Mouse (Mus musculus) intestine, embryonic 15.5 days (tissue): ENCODE measurements around the gene Kif13a. TPM values are rescaled to one million over a fixed set of nuclear protein-coding genes. Genes with fewer than 3 reads are reported as not detected.

Experiments
- ATAC-seq: fragments of 200-750 bp; cut with Nextera tagmentation; 2 replicates; pipeline ENCODE4 v1.8.0; 2017; ENCODE audit warnings: moderate TSS enrichment, moderate library complexity
- H3K27ac ChIP-seq: fragments of 300-500 bp; sonication (generic); 2 replicates; pipeline ENCODE4 v1.5.1; 2015; ENCODE audit warnings: mild to moderate bottlenecking, inconsistent platforms
- H3K27me3 ChIP-seq: fragments of 300-500 bp; sonication (generic); replicated peaks from 2 replicates; pipeline ENCODE4 v1.6.1; 2015; ENCODE audit warnings: inconsistent platforms
- H3K36me3 ChIP-seq: fragments of 300-500 bp; sonication (generic); 2 replicates; pipeline ENCODE4 v1.6.1; 2015; ENCODE audit warnings: inconsistent platforms
- H3K4me1 ChIP-seq: fragments of 300-500 bp; sonication (generic); replicated peaks from 2 replicates; pipeline ENCODE4 v1.6.1; 2015; ENCODE audit warnings: inconsistent platforms
- H3K4me2 ChIP-seq: fragments of 300-500 bp; sonication (generic); replicated peaks from 2 replicates; pipeline ENCODE4 v1.6.1; 2015; ENCODE audit warnings: mild to moderate bottlenecking, inconsistent platforms
- H3K4me3 ChIP-seq: fragments of 300-500 bp; sonication (generic); replicated peaks from 2 replicates; pipeline ENCODE4 v1.5.1; 2015; ENCODE audit warnings: inconsistent platforms
- H3K9ac ChIP-seq: fragments of 300-500 bp; sonication (generic); 2 replicates; pipeline ENCODE4 v1.6.1; 2015; ENCODE audit warnings: inconsistent platforms
- H3K9me3 ChIP-seq: fragments of 300-500 bp; sonication (generic); 2 replicates; pipeline ENCODE4 v1.6.1; 2016; ENCODE audit warnings: inconsistent platforms
- WGBS: fragments of 180-500 bp; shearing (Covaris S2); methylation state at CpG from one replicate; pipeline ENCODE4 v1.1.7; 2015; 5-methylcytosine and 5-hydroxymethylcytosine counted together
- polyA plus RNA-seq: library from polyadenylated mRNA; unstranded; fragments of >200 nt; fragmentation: Nextera tagmentation; extraction: Ambion mirVana; gene quantifications from 2 replicates; pipeline ENCODE4 v1.2.1, GENCODE M21; 2015

The Kif13a gene
- polyA plus RNA-seq, 1 experiment from 2014 or later, result 17.0 TPM

GRCm38 (mm10) chr13:46819202-46819728 lies 110.4 kb downstream of the Kif13a start:
- no peak overlapping the region for H3K4me2 ChIP-seq
- H3K36me3 ChIP-seq, result peaks cover 11% of the 10 kb centered on the region
- no peaks in the 10 kb centered on the region for H3K27me3 ChIP-seq
- H3K9me3 ChIP-seq, result no peaks in the 10 kb centered on the region
- ATAC-seq, result no peak
- H3K27ac ChIP-seq, result no peak overlapping the region
- no peak overlapping the region for H3K9ac ChIP-seq
- peaks cover 7% of the 10 kb centered on the region; the same call in 1 of the 2 replicates for H3K4me1 ChIP-seq
- WGBS, result 33% methylated on average over 8 of the region's 8 CpGs
- no peak overlapping the region for H3K4me3 ChIP-seq

DNA sequence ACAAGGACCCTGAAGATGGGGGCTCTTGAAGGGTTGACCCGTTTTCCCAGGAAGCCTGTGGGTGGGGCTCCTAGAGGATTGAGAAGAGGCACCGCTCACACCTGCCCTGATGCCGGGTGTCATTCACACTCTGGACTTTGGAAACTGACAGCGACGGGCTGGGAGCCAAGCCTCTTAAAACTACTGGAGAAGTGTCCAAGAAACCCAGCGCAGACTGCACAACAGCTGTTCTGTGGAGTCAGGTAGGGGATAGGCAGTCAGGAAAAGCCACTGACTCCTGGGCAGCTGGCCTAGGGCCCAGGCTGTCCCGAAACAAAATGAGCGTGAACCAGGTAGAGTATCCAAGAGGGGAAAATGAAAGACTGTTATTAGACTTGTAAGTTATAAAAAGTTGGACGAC lies 111.3 kb downstream of the Kif13a start:
- Histone ChIP-seq H3K27me3 (no peaks in the 10 kb centered on the region), H3K27ac (no peak overlapping the region), H3K36me3 (peaks cover 5% of the 10 kb centered on the region; the same call in 1 of the 2 replicates), H3K9ac (no peak overlapping the region), H3K4me1 (peaks cover 7% of the 10 kb centered on the region; the same call in 1 of the 2 replicates), H3K9me3 (no peaks in the 10 kb centered on the region), H3K4me2 (no peak overlapping the region), H3K4me3 (no peak overlapping the region)
- ATAC-seq, result 0 out of 2 replicates have a peak, but pooled peaks have one; percentile 51
- 58% methylated on average over 9 of the region's 9 CpGs for WGBS

GRCm38 (mm10) chr13:46812648-46813184 lies 117.0 kb downstream of the Kif13a start:
- 94% methylated on average over 15 of the region's 15 CpGs for WGBS
- Histone ChIP-seq H3K4me2 (no peak overlapping the region), H3K36me3 (peaks cover 17% of the 10 kb centered on the region; the same call in 1 of the 2 replicates), H3K4me3 (no peak overlapping the region), H3K4me1 (no peaks in the 10 kb centered on the region), H3K27me3 (no peaks in the 10 kb centered on the region), H3K9me3 (no peaks in the 10 kb centered on the region), H3K27ac (no peak overlapping the region), H3K9ac (no peak overlapping the region)
- no peak for ATAC-seq

DNA sequence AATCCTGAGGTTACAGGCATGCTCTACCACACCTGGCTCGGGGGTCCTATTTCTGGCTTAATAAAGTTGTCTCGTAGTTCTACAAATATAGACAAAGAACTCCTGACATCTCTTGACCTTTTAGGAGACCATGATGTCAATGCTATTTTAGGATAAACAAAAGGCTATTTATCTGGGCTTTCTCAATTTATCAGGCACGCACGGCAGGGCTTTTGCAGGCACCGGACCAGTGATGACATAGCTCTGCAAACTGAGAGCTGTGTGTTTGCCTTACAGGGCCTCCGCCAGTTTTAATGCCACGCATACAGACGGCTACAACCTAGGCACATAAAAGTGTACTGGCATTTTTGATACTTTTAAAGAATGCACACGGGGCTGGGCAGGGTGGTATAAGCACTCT lies 118.0 kb downstream of the Kif13a start:
- no peak for ATAC-seq

DNA sequence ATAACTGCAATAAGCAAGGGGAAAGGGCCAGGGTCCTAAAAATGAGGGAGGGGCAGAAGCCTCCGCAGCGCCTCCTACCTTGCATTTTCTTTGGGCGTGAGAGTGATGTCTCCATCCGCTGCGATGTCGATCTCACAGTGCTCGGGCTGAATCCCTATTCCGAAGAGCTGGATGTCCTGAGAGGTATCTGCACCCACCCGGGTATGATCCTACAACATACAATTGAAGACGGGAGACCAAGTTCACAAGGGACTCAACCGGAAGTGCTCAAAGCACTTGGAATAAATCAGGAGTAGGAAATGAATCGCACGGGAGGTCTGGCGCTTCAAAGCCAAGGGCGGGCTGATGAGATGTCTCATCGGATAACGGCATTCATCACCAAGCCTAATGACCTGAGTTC lies 119.1 kb downstream of the Kif13a start:
- Histone ChIP-seq H3K4me3 (no peak overlapping the region), H3K27me3 (no peaks in the 10 kb centered on the region), H3K36me3 (peaks cover 17% of the 10 kb centered on the region; the same call in 1 of the 2 replicates), H3K4me1 (no peaks in the 10 kb centered on the region), H3K4me2 (no peak overlapping the region), H3K27ac (no peak overlapping the region), H3K9me3 (no peaks in the 10 kb centered on the region), H3K9ac (no peak overlapping the region)
- no peak for ATAC-seq
- 97% methylated on average over 17 of the region's 17 CpGs for WGBS

More for the DNA sequence above, 118.0 kb downstream of the Kif13a start:
- Histone ChIP-seq H3K9ac (no peak overlapping the region), H3K27ac (no peak overlapping the region), H3K4me3 (no peak overlapping the region), H3K9me3 (no peaks in the 10 kb centered on the region), H3K36me3 (peaks cover 17% of the 10 kb centered on the region; the same call in 1 of the 2 replicates), H3K27me3 (no peaks in the 10 kb centered on the region), H3K4me1 (no peaks in the 10 kb centered on the region), H3K4me2 (no peak overlapping the region)
- 65% methylated on average over 9 of the region's 9 CpGs for WGBS

DNA sequence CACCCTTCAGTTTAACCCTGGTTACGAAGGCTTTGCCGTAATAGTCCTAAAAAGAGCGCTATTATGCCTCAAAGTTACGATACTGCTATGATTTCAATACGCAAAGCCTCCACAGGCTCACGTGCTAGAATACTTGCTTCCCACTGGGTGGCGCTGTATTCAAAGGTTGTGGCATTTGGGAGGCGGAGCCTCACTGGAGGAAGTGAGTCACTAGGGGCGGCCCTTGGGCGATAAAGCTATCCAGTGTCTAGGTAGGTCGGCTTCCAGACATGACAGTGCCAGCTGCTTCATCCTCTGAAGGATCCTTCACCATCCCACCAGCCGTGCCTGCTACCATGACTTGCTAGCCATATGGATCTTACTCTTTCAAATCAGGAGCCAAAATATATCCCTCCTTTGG lies 119.6 kb downstream of the Kif13a start:
- Histone ChIP-seq H3K4me2 (no peak overlapping the region), H3K36me3 (peaks cover 17% of the 10 kb centered on the region; the same call in 1 of the 2 replicates), H3K4me1 (no peaks in the 10 kb centered on the region), H3K27me3 (no peaks in the 10 kb centered on the region), H3K4me3 (no peak overlapping the region), H3K9ac (no peak overlapping the region), H3K9me3 (no peaks in the 10 kb centered on the region), H3K27ac (no peak overlapping the region)
- ATAC-seq, result no peak
- 91% methylated on average over 12 of the region's 12 CpGs for WGBS

DNA sequence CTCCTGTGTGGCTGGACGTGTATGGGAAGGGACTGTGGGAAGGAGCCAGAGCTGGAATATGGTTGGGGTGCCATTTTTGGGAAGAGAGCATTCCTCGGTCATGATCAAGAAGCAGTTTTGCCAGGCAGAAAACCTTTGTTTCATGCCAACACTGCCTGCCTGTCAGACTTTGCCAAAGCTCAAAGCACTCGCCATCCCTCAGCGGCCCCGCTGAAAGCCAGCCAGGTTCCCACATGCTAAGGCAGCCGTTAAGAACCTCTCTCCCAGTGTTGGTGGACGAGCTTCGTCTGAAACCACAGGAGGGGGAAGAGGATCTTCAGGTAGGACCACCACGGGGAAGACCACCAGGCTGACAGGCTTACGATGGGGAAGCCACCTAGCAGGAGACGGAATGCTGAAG lies 121.8 kb downstream of the Kif13a start:
- WGBS, result 88% methylated on average over 11 of the region's 11 CpGs
- Histone ChIP-seq H3K9me3 (no peaks in the 10 kb centered on the region), H3K4me1 (no peaks in the 10 kb centered on the region), H3K36me3 (peaks cover 12% of the 10 kb centered on the region; the same call in 1 of the 2 replicates), H3K4me2 (no peak overlapping the region), H3K4me3 (no peak overlapping the region), H3K9ac (no peak overlapping the region), H3K27me3 (no peaks in the 10 kb centered on the region), H3K27ac (no peak overlapping the region)
- no peak for ATAC-seq

DNA sequence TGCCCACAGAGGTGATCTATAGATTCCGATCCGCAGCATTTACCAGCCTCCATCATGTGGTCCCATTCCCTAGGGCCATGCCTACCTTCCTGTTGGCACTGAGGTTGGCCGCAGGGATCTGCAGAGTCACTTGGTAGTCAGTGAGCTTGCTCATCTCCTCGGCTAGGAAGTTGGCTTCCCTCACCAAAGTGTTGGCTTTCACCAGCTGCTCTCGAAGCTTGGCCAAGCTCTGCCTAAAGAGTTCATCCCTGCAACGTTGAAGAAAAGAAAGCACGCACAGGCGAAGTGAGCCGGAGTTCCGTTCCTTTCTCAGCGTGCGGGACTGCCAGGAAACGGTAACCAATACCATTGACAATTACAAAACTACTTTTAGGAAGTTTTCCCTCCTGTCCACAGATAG lies 128.5 kb downstream of the Kif13a start:
- H3K36me3 ChIP-seq, result no peaks in the 10 kb centered on the region
- H3K27me3 ChIP-seq, result no peaks in the 10 kb centered on the region
- no peak overlapping the region for H3K4me2 ChIP-seq
- no peak for ATAC-seq
- no peak overlapping the region for H3K9ac ChIP-seq
- 93% methylated on average over 13 of the region's 13 CpGs for WGBS
- H3K9me3 ChIP-seq, result no peaks in the 10 kb centered on the region
- H3K27ac ChIP-seq, result no peak overlapping the region
- H3K4me3 ChIP-seq, result no peak overlapping the region
- no peaks in the 10 kb centered on the region for H3K4me1 ChIP-seq

DNA sequence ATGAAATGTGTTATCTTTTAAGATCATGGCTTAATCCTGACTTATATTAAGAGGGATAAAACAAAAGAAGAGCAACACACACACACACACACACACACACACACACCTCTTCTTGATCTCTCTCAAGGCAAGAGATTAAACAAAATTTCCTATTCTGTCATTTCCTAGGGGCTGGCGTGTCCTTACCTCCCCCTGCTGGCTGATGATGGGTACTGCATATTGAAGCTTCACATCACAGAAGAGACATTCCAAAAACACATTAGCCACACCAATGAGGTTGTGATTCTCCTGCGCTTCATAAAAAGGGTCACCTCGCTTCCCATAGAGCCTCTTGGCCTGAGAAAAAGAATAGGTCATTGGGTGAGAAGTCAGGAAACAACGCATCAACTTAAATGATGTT lies 131.5 kb downstream of the Kif13a start:
- 41% methylated on average over 4 of the region's 4 CpGs for WGBS
- no peak overlapping the region for H3K4me2 ChIP-seq
- no peaks in the 10 kb centered on the region for H3K4me1 ChIP-seq
- no peak overlapping the region for H3K4me3 ChIP-seq
- no peak for ATAC-seq
- H3K9ac ChIP-seq, result no peak overlapping the region
- H3K36me3 ChIP-seq, result peaks cover 3% of the 10 kb centered on the region; the same call in 1 of the 2 replicates
- H3K9me3 ChIP-seq, result no peaks in the 10 kb centered on the region
- no peak overlapping the region for H3K27ac ChIP-seq
- no peaks in the 10 kb centered on the region for H3K27me3 ChIP-seq

DNA sequence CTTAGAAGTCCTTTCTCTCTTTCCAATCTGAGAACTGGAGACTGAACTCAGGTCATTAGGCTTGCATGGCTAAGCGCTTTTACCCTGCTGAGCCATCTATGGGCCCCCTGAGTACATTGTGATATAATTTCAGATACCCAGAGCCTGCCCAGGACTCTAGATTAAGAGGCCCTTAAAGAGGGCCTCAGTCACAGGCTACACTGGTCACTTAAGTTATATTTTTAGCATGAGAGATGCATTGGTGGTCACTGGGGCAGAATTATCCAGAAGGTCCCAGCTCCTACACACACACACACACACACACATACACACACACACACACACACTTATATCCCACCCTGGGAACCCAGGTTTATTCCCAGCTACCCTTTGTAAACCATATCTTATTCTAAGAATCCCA lies 133.3 kb downstream of the Kif13a start:
- Histone ChIP-seq H3K27me3 (no peaks in the 10 kb centered on the region), H3K4me1 (no peaks in the 10 kb centered on the region), H3K4me3 (no peak overlapping the region), H3K9me3 (no peaks in the 10 kb centered on the region), H3K27ac (no peak overlapping the region), H3K9ac (no peak overlapping the region), H3K4me2 (no peak overlapping the region), H3K36me3 (peaks cover 10% of the 10 kb centered on the region; the same call in 1 of the 2 replicates)
- no peak for ATAC-seq
- WGBS, result 100% methylated on average over 1 of the region's 1 CpGs

- Histone ChIP-seq H3K27me3 (no peaks in the 10 kb centered on the region), H3K9ac (no peak overlapping the region), H3K4me2 (no peak overlapping the region), H3K4me3 (no peak overlapping the region), H3K4me1 (no peaks in the 10 kb centered on the region), H3K27ac (no peak overlapping the region), H3K9me3 (no peaks in the 10 kb centered on the region), H3K36me3 (peaks cover 10% of the 10 kb centered on the region; the same call in 1 of the 2 replicates)
- 83% methylated on average over 13 of the region's 13 CpGs for WGBS
- ATAC-seq, result no peak
Measured at GRCm38 (mm10) chr13:46793824-46794223, 135.8 kb downstream of the Kif13a start.

GRCm38 (mm10) chr13:46788452-46788851 lies 141.2 kb downstream of the Kif13a start:
- Histone ChIP-seq H3K9ac (no peak overlapping the region), H3K4me1 (no peaks in the 10 kb centered on the region), H3K27me3 (no peaks in the 10 kb centered on the region), H3K4me2 (no peak overlapping the region), H3K4me3 (no peak overlapping the region), H3K36me3 (peaks cover 9% of the 10 kb centered on the region), H3K9me3 (no peaks in the 10 kb centered on the region), H3K27ac (no peak overlapping the region)
- 76% methylated on average over 8 of the region's 8 CpGs for WGBS
- no peak for ATAC-seq

DNA sequence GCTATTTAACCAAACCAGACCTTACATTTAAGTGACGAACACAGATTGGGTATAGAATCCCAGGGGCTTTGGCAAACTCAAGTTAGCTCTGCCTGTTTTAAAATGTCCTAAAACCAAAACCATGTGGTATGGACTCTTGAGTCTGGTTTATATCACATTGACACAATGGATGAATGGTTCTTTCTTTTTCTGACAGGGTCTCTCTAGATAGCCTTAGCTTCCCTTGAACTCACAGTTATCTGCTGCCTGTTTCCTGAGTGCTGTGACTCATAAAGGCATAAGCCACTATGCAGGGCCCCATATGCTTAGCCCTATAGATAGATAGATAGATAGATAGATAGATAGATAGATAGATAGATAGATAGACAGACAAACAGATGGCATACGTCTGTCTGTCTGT lies 142.8 kb downstream of the Kif13a start:
- no peak for ATAC-seq
- H3K9ac ChIP-seq, result no peak overlapping the region

More for the DNA sequence above, 142.8 kb downstream of the Kif13a start:
- H3K36me3 ChIP-seq, result peaks cover 4% of the 10 kb centered on the region; the same call in 1 of the 2 replicates
- H3K27ac ChIP-seq, result no peak overlapping the region
- H3K4me3 ChIP-seq, result no peak overlapping the region
- H3K4me1 ChIP-seq, result no peaks in the 10 kb centered on the region
- no peak overlapping the region for H3K4me2 ChIP-seq
- 89% methylated on average over 2 of the region's 2 CpGs for WGBS
- H3K27me3 ChIP-seq, result no peaks in the 10 kb centered on the region
- H3K9me3 ChIP-seq, result no peaks in the 10 kb centered on the region
